Mouse (Mus musculus): ENCODE data around the gene Pbxip1. TPM values are rescaled to one million over a fixed set of nuclear protein-coding genes. Genes with fewer than 3 reads are reported as not detected.
A peak's percentile ranks its signal among the peaks of the same experiment; 100 is the strongest.
"Not testable (repeated sequence)": the region's sequence is repeated elsewhere in the genome, so short reads cannot be mapped to it uniquely, and the experiment has no call there.

Pbxip1 gene
- polyA plus RNA-seq, 1 experiment: 36.5 TPM

DNA sequence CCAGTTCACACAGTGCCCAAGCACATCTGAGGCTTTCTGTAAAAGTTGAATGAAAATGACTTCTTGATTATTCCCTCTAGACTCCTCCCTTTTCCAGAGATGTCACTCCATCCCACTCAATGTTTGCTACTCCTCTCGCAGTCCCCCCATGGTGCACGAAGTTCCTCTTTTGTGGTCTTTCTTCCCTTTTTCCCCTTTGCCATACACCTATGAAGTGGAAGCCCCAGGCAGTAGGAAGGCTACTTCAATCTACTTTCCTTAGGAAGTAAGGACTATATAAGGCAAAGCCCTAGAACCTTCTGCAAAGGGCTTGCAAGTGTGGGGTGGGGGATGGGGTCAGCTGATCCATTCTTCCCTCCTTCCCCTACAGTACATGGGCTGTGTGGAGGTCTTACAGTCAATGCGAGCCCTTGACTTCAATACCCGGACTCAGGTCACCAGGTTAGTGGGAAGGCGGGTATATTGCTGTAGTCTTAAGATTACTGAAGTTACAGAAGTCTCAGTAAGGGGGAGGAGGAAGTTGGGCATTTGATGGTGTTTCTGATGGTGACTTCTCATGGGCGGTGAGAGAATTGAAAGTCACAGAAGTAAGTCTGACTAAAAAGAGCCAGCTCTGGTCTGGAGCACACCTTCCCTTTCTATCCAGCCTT, 13.8 kb upstream of the Pbxip1 start:
- Histone ChIP-seq H3K4me1 (ENCODE audit: control insufficient read depth, insufficient read depth, insufficient read length, low read length) (peaks cover 7% of the 10 kb centered on the region), H3K27me3 (ENCODE audit: control insufficient read depth, insufficient read depth, low read length) (no peaks in the 10 kb centered on the region), H3K4me3 (ENCODE audit: low read depth, low read length) (no peak overlapping the region), H3K36me3 (ENCODE audit: control insufficient read depth, insufficient read depth, low read length) (peaks cover 33% of the 10 kb centered on the region), H3K27ac (ENCODE audit: insufficient read depth, low read depth, low read length) (no peak overlapping the region)
- TF ChIP-seq POLR2A (IDR thresholded peaks at IDR 0.05; ENCODE audit: low read depth, low read length): no peak
- 73% methylated on average over 6 of the region's 6 CpGs for WGBS

- TF ChIP-seq POLR2A (IDR thresholded peaks at IDR 0.05; ENCODE audit: low read depth, low read length) (no peak), CTCF (IDR thresholded peaks at IDR 0.05; ENCODE audit: extremely low read depth, insufficient read length, insufficient replicate concordance, low read depth, low read length) (no peak)
- Histone ChIP-seq H3K4me1 (ENCODE audit: control insufficient read depth, insufficient read depth, insufficient read length, low read length) (peaks cover 7% of the 10 kb centered on the region), H3K27me3 (ENCODE audit: control insufficient read depth, insufficient read depth, low read length) (no peaks in the 10 kb centered on the region), H3K36me3 (ENCODE audit: control insufficient read depth, insufficient read depth, low read length) (peaks cover 33% of the 10 kb centered on the region), H3K4me3 (ENCODE audit: low read depth, low read length) (no peak overlapping the region), H3K27ac (ENCODE audit: insufficient read depth, low read depth, low read length) (0 out of 2 replicates have a peak overlapping the region, but pooled peaks have one; percentile 17)
- 69% methylated on average over 5 of the region's 5 CpGs for WGBS
Observed at GRCm38 (mm10) chr3:89424416-89425140, 11.9 kb upstream of the Pbxip1 start.

GRCm38 (mm10) chr3:89425141-89425525, 11.4 kb upstream of the Pbxip1 start:
- Histone ChIP-seq H3K27ac (ENCODE audit: insufficient read depth, low read depth, low read length) (no peak overlapping the region), H3K36me3 (ENCODE audit: control insufficient read depth, insufficient read depth, low read length) (peaks cover 33% of the 10 kb centered on the region), H3K4me3 (ENCODE audit: low read depth, low read length) (no peak overlapping the region), H3K4me1 (ENCODE audit: control insufficient read depth, insufficient read depth, insufficient read length, low read length) (peaks cover 7% of the 10 kb centered on the region), H3K27me3 (ENCODE audit: control insufficient read depth, insufficient read depth, low read length) (no peaks in the 10 kb centered on the region)
- TF ChIP-seq CTCF (IDR thresholded peaks at IDR 0.05; ENCODE audit: extremely low read depth, insufficient read length, insufficient replicate concordance, low read depth, low read length) (no peak), POLR2A (IDR thresholded peaks at IDR 0.05; ENCODE audit: low read depth, low read length) (no peak)
- WGBS: 69% methylated on average over 5 of the region's 5 CpGs

DNA sequence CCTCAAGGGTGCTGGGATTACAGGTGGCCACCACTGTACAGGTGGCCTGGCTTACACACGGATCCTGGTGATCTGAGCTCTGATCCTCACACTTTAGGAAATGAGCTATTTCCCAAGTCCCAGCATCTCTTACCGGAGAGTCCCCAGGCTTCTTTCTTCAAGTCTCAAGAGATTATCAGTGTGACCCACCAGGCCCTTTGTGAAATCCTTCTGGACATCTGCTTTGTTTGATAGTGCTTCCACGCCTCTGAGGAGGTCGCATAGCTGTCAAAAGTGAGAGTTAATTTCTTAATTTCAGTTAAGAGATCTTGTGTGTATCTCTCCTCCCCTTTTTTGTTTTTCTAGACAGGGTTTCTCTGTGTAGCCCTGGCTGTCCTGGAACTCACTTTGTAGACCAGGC, 10.6 kb upstream of the Pbxip1 start:
- Histone ChIP-seq H3K4me3 (ENCODE audit: low read depth, low read length) (no peak overlapping the region), H3K36me3 (ENCODE audit: control insufficient read depth, insufficient read depth, low read length) (peaks cover 33% of the 10 kb centered on the region), H3K27ac (ENCODE audit: insufficient read depth, low read depth, low read length) (no peak overlapping the region), H3K27me3 (ENCODE audit: control insufficient read depth, insufficient read depth, low read length) (no peaks in the 10 kb centered on the region), H3K4me1 (ENCODE audit: control insufficient read depth, insufficient read depth, insufficient read length, low read length) (peaks cover 6% of the 10 kb centered on the region)
- 95% methylated on average over 4 of the region's 4 CpGs for WGBS
- TF ChIP-seq POLR2A (IDR thresholded peaks at IDR 0.05; ENCODE audit: low read depth, low read length): no peak
- no peak for TF ChIP-seq CTCF (IDR thresholded peaks at IDR 0.05; ENCODE audit: extremely low read depth, insufficient read length, insufficient replicate concordance, low read depth, low read length)

DNA sequence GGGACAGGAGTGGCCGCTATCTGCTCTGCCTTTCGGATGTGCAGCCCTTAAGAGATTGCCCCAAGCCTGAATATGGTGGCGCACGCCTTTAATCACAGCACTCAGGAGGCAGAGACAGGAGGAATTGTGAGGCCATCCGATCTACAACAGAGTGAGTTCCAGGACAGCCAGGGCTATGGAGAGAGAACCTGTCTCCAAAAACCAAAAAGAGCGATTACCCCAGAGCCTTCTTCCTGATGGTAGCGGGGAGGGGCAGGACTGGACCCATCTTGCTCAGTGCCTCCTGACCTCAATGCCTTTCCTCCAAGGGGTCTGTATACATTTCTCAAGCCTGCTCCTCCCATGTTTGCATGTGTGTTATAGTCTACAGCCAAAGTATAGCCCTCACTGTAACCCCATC, 7.5 kb upstream of the Pbxip1 start:
- H3K4me3 ChIP-seq (ENCODE audit: low read depth, low read length); H3K27me3 ChIP-seq (ENCODE audit: control insufficient read depth, insufficient read depth, low read length); H3K27ac ChIP-seq (ENCODE audit: insufficient read depth, low read depth, low read length); H3K4me1 ChIP-seq (ENCODE audit: control insufficient read depth, insufficient read depth, insufficient read length, low read length): not testable (repeated sequence)
- WGBS: 96% methylated on average over 7 of the region's 7 CpGs
- peaks cover 43% of the 10 kb centered on the region for H3K36me3 ChIP-seq (ENCODE audit: control insufficient read depth, insufficient read depth, low read length)

DNA sequence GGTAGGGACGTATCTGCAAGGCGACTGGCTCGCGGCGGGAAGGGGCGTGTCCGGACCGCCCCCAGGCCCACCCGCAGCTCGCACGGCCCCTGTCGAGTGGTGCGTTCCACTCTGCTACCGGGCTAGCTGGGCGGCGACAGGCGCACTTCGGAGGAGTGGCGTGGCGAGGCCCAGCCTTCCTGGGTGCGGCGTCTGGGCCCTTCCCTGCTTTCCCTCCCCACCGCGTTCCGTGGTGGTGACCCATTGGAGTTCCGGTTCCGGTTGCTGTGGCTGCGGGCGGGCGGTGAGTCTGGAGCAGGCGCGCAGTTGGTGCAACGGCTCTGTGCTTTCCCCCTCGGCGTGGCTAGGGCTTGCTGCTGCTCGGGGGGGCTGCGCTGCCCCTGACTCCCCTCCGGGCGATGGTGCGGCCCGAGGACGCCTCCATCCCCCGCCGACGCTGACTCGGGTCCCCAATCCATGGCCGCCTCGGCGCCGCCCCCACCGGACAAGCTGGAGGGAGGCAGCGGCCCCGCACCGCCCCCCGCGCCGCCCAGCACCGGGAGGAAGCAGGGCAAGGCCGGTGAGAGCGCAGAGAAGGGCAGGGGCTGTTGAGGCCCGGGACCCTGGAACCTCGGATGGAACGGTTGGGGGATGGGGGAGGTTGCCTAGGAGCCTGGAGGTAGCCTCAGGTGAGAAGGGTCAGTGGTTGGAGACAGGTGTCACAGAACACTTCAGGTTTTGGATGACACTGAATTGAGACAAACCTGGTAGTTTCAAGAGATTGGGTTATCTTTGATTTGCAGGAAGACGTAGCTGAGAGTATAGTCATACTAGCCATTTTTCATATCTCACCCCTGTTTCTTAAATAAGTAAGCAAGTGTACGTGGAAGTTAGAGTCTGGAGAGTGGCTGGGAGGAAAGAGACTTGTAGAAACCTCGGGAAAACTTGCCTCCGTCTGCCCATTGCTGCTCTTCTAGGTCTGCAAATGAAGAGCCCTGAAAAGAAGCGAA, 6.0 kb upstream of the Pbxip1 start, which contains the start of gene Pygo2:
Pygo2 (plus strand) TSS at position 44 of the 989 bp plus-strand sequence.
- Histone ChIP-seq H3K4me3 (ENCODE audit: low read depth, low read length) (peak within 1 kb of the TSS; percentile 84), H3K4me1 (ENCODE audit: control insufficient read depth, insufficient read depth, insufficient read length, low read length) (peaks cover 2% of the 10 kb centered on the region), H3K27me3 (ENCODE audit: control insufficient read depth, insufficient read depth, low read length) (no peaks in the 10 kb centered on the region), H3K27ac (ENCODE audit: insufficient read depth, low read depth, low read length) (peak within 1 kb of the TSS; percentile 19; the same call in 1 of the 2 replicates), H3K36me3 (ENCODE audit: control insufficient read depth, insufficient read depth, low read length) (peaks cover 36% of the 10 kb centered on the region)
- 2% methylated on average over 68 of the region's 68 CpGs for WGBS
- TF ChIP-seq POLR2A (IDR thresholded peaks at IDR 0.05; ENCODE audit: low read depth, low read length) (peak; percentile 54), CTCF (IDR thresholded peaks at IDR 0.05; ENCODE audit: extremely low read depth, insufficient read length, insufficient replicate concordance, low read depth, low read length) (no peak)

GRCm38 (mm10) chr3:89432606-89433005, 3.9 kb upstream of the Pbxip1 start:
- no peak for TF ChIP-seq CTCF (IDR thresholded peaks at IDR 0.05; ENCODE audit: extremely low read depth, insufficient read length, insufficient replicate concordance, low read depth, low read length)
- no peak for TF ChIP-seq POLR2A (IDR thresholded peaks at IDR 0.05; ENCODE audit: low read depth, low read length)
- H3K4me3 ChIP-seq (ENCODE audit: low read depth, low read length): no peak overlapping the region
- H3K4me1 ChIP-seq (ENCODE audit: control insufficient read depth, insufficient read depth, insufficient read length, low read length): peaks cover 11% of the 10 kb centered on the region
- WGBS: 99% methylated on average over 8 of the region's 8 CpGs
- H3K27me3 ChIP-seq (ENCODE audit: control insufficient read depth, insufficient read depth, low read length): no peaks in the 10 kb centered on the region
- peaks cover 22% of the 10 kb centered on the region for H3K36me3 ChIP-seq (ENCODE audit: control insufficient read depth, insufficient read depth, low read length)
- no peak overlapping the region for H3K27ac ChIP-seq (ENCODE audit: insufficient read depth, low read depth, low read length)
